Mouse (Mus musculus) E14TG2a.4 (cell line): ENCODE data around the gene Srsf3.

Source experiments
- CTCF ChIP-seq: conservative IDR thresholded peaks from 2 replicates; pipeline ENCODE4 v1.5.1; 2014; ENCODE audit warnings: low read length
- NANOG ChIP-seq: IDR thresholded peaks from 2 replicates; pipeline ENCODE4 v1.6.1; 2014; ENCODE audit warnings: borderline replicate concordance, low read length, mixed read lengths

GRCm38 (mm10) chr17:28984724-28985420, 47.6 kb upstream of the Srsf3 start:
- TF ChIP-seq CTCF (no peak), NANOG (peak; percentile 39; the same call in 1 of the 2 replicates)
